Mouse (Mus musculus): ENCODE measurements around the gene Tns4.
A peak's percentile ranks its signal among the peaks of the same experiment; 100 is the strongest.

Gene Tns4

DNA sequence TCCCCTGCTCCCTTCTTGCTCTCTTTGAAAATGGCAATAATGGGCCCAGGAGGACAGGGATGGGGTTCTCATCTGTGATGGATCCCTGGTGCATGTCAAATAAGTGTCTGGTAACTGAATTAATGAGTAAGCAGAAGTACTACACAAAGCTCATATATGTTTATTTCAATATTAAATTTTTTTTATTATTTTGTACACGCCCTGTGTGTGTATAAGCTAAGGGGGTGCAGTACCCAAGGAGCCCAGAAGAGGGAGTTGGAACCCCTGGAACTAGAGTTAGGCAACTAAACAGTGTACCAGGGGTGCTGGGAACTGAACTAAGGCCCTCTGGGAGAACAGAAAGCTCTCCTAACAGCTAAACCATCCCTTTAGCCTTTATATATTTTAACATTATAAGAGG lies 29.3 kb upstream of the Tns4 start:
- no peak for DNase-seq (ENCODE audit: low read depth, low spot score)

DNA sequence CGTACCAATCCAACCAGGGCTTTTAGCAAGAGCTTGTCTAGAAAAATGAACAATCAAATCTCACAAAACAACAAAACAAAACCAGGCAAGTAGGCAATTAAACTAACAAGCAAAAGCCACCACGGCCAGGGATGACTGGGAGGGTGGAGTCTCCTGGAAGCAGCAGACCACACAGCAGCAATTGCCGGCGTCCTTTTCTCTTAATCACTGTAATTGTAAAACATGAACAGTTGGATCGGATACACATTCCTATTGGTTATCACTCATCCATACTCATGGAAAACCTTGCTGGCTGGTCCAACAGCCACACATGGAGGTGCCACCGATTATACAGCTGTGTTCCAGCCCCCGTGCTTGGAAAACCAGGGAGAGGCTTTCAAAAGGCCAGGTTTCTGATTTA lies 28.8 kb upstream of the Tns4 start:
- no peak for DNase-seq (ENCODE audit: low read depth, low spot score)

DNA sequence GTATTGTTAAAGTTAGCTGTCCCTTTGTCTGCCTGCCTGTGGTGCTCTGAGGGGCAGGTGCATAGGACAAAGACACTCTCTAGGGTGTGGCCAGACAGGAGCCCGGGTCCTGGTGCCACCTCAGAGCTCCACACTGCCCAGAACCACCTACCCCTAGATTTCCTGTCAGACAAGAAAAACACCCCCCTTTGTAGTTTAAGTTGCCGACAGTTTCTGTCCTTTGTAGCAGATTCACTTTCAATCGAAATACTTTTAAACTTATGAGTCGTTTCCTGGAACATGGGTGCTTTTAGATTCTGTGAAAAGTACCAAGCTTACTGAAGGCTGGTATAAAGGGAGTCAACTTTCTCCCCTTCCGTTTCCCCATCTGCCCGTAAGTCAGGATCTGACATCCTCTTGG lies 26.8 kb upstream of the Tns4 start:
- no peak for DNase-seq (ENCODE audit: low read depth, low spot score)

DNA sequence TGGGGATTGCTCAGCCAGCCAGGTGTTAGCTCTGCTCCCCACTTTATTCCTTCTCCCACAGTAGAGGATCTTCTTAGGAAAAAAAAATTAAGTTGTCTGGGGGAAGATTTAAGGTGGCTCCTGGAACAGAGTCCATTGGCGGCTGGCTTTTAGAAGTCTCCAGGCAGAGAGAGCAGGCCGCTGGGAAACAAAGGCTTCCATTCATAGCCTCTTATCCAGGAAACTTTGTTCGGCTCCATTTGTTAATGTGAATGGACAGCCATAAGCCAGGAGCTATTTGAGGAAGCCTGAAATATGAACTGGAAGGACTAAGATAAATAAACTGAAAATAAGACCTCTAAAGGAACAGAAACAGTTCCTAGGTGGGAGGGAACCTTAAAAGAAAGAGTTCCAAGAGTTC lies 24.0 kb upstream of the Tns4 start:
- no peak for DNase-seq (ENCODE audit: low read depth, low spot score)

DNA sequence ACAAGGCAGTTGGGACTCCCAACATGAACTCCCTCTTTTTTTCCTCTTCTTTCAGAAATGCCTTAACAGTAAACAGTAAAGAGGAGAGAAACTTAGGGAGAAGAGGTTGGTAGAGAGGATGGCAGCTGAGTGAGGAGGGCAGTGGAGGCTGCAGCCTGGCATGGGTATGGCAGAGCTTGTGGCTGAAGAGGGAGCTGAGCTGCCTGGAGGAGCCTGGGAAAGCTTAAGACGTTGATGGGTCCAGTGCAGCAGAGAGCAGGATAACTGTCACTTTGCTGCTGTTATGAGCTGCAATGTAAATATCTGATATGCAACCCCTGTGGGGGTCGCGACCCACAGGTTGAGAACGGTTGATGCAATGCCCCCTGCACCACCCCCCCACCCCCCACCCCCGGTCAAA lies 23.6 kb upstream of the Tns4 start:
- DNase-seq (ENCODE audit: low read depth, low spot score): no peak

DNA sequence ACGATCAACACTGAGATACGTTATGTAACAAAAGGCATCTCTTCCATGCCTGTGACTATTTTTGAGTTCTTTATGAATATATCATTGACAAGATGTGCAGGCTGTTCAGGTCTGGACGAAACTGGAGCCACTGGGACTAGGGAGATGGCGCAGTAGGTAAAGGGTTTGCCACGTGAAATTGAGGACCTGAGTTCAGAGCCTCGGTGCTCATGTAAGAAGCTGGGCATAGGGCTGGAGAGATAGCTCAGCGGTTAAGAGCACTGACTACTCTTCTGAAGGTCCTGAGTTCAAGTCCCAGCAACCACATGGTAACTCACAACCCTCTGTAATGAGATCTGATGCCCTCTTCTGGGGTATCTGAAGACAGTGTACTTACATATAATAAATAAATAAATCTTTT lies 22.5 kb upstream of the Tns4 start:
- DNase-seq (ENCODE audit: low read depth, low spot score): no peak

DNA sequence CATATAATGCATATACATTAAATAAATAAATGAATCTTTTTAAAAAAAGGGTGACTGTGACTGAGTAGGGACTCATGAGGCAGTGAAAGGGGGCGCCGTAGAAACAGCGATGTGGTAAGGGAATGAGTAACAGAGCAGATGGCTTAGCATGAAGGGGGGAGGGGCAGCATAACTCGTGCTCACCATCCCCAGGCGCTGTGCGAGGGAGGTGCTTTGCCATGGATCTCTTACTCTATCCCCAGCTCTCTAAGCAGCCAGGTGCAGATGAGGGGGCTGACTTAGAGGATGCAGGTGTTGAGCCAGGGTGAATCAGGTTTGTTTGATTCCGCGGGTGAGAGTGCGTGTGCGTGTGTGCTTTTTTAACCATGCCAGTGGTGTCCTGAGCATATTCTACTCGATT lies 22.0 kb upstream of the Tns4 start:
- DNase-seq (ENCODE audit: low read depth, low spot score): no peak

DNA sequence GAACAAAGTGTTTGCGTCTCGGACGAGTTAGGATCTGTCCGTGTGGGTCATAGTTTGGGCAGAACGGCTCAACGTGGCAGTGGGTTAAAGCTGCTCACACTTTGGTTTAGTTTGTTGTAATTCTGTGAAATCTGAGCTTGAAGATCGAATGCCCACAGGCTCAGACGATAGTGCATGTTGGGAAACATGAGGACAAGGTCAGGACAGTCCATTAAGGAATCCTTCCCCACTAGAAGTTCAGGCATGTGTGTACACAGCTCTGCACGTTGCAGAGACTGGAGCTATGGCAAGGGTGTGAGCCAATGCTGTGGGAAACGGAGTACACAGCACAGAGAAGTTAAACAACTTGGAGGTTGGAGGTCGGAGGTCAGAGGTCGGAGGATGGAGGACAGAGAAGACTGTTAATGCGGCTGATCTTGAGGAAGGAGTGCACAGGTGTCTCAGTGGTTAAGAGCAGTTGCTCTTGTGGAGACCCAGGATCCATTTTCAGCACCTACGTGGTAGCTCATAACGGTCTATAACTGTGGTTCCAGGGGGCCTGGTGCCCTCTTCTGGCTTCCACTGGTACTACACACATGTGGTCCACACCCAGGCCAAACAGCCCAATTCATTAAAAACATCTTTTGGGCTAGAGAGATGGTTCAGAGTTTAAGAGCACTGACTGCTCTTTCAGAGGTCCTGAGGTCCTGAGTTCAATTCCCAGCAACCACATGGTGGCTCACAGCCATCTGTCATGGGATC lies 21.4 kb upstream of the Tns4 start:
- DNase-seq (ENCODE audit: low read depth, low spot score): peak; percentile 65

DNA sequence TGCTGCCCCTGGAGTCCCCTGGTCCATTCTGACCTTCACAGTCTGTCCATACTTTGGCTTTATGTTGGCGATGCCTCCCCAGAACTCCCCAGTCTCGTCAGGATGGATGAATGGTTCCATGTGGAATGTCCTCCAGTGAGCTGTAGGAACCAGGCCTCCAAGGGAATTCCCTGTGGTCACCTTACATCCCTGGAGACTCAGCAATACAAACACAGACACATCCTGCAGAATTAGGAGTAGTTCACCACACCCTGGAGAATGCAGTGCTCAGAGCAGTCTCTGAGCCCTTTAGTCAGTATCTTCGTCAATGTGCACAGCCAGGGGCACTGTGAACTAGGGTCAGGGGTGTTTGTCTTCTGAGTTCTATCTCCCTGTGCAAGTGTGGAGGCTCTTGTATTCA lies 19.2 kb upstream of the Tns4 start:
- no peak for DNase-seq (ENCODE audit: low read depth, low spot score)

DNA sequence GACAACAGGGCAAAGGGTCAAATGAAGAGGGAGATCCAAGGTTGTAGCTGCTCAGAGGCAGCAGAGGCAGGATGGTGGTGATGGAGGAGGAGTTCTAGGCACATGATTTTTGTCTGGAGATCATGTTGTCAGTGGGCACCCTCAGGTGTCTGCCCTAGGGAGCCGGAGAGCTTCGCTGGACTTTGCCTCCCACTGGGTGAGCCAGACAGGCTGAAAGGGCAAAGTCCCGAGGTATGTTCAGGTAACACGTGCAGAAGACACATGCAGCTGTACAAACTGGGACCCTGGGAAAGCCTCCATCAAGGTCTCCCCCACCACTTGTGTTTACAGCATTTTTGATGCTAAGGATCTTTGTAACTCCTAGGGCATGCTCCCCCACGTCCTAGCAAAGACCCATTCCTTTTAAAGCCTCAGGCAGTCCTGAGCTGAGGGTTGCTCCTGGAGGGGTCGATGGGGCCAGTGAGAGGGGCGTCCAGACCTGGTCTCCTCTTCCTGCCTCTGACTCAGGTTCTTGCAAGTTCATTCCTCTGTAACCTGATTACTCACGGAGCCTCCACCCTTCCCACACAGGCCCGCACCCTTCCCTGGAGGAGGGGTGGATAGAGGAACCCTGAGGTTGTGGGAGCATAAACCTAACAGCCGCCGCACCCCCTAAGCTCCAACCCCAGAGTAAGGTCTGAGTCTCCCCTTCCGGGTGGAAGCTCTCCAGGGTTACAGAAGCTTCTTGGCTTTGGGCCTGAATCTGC lies 17.0 kb upstream of the Tns4 start:
- DNase-seq (ENCODE audit: low read depth, low spot score): no peak

DNA sequence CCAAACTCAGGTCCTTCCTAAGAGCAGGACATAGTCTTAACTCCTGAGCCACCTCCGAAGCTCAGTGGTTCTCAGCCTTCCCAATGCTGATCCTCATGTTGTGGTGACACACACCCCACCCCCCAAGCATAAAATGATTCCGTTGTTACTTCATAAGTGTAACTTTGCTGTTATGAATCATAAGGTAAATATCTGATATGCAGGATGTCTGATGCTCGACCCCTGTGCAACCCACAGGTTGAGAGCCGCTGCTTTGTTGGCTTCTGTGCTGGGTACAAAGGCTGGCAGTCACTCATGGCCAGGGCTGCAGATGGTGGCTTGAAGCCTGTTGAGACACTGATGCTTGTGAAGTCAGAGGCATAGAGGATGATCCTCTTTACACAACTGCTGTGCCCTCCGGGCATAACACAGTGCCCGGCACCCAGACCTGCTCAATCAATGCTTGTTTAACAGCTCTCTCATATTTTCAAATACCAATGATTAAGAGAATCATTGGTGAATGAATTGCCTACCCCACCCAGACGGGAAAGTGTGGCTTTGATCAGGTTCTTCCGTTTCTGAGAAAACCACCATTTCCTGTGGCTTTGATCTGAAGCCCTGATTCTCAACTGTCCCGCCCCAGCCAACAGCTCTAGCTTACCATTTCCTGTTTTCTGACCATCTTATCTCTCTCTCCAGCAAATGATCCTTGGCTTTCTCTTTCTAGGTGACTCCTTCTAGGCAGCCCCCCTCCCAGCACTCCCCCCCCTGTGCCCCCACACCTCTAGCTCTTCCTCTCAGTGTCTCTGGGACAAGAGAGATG lies 15.7 kb upstream of the Tns4 start:
- DNase-seq (ENCODE audit: low read depth, low spot score): no peak

DNA sequence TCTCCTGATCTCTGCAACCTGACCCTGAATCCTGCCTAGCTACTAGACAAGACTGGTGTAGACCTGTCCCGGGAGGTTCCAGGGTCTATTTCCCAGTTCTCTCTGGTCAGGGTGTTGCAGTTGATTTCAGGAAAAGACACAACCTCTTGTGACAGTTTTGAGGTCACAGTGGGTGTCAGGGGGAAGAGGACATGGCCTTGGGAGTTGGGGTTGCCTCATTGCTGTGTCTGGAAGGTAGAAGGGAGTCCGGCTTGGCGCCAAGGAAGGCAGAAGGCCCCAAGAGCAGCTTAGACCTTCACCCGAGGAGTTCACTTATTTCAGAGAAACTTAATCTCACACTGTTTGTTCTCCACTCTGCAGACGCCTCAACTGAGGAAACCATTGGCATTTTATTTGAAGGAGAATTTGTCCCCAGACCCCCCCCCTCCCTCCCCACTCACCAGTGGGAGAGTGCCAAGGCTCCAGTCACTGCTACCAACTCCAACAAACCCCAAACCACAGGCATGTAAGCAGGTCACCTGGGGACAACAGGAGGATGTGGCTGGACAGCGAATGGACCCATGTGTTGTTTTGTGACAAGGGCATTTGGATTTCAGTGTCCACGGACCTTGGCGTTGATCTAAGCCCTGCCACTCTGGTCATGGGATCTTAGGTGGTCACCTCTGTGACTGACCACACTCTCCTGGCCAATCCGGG lies 13.6 kb upstream of the Tns4 start:
- no peak for DNase-seq (ENCODE audit: low read depth, low spot score)

DNA sequence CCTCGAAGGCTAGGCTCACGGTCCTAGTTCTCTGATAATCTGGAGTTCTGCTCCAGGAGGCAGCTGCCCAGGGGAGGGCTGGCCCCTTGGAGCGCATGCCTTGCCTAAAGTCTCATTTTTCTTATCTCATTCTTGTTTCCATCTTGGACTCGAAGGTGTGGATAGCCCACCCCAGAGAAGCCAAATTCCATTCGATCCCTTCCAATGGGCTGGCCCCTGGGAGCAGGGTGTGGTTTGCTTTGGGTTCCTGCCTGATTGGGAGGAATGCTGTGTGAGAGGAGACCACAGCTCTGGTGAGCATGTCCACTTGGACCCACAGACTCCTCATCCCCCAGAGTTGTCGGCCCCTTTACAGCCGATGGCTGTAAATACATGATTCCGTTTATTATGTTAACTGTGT lies 12.6 kb upstream of the Tns4 start:
- DNase-seq (ENCODE audit: low read depth, low spot score): no peak

DNA sequence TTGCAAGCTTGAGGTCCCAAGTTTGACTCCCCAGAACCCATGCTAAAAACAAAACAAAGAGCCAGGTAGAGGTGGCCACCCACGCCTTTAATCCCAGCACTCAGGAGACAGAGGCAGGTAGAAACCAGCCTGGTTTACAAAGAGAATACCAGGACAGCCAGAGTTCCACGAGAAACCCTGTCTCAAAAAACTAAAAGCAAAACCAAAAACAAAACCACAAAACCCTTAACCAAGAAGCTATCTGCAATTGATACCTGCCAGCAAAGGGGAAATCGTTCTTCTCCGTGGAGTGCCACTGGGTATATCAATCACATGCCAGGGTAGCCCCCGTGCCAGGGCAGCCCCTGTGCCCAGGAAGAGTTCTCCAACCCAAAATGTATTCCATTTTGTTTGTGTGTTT lies 11.1 kb upstream of the Tns4 start:
- no peak for DNase-seq (ENCODE audit: low read depth, low spot score)

DNA sequence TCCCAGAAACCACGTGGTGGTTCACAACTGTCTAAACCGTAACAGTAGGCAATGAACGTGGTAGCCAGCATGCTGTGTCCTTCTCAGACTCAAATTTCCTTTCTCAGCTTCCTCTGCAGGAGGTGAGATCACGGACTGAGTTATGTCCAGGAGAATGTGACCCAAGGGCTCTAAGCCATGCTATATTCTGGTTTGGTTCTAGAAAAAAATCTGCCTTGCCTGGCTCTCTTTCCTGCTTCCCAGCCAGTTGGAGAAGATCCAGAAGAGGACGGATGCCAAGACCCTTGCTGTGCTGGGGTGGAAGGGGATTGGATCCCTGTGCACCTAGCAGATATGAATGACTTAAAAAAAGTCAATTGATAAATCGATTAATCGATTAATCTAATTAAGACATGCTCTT lies 10.4 kb upstream of the Tns4 start:
- DNase-seq (ENCODE audit: low read depth, low spot score): no peak

DNA sequence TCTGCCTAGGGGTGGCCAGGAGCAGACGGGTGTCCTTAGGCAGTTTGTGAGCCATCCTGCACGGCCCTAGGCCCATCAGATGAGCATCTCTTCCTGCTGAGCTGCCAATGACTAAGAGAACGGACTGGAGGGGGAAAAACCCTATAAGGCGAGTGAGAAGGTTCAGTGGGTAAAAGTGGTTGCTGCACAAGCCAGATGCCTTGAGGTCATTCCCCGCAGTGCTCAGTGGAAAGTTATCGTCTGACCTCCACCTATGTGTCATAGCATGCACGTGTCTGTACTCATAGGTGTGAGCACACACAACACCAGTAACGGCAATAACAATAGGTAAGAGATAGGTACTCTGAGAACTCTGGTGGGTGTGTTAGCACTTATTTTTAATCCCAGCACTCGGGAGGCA lies 9.8 kb upstream of the Tns4 start:
- no peak for DNase-seq (ENCODE audit: low read depth, low spot score)

DNA sequence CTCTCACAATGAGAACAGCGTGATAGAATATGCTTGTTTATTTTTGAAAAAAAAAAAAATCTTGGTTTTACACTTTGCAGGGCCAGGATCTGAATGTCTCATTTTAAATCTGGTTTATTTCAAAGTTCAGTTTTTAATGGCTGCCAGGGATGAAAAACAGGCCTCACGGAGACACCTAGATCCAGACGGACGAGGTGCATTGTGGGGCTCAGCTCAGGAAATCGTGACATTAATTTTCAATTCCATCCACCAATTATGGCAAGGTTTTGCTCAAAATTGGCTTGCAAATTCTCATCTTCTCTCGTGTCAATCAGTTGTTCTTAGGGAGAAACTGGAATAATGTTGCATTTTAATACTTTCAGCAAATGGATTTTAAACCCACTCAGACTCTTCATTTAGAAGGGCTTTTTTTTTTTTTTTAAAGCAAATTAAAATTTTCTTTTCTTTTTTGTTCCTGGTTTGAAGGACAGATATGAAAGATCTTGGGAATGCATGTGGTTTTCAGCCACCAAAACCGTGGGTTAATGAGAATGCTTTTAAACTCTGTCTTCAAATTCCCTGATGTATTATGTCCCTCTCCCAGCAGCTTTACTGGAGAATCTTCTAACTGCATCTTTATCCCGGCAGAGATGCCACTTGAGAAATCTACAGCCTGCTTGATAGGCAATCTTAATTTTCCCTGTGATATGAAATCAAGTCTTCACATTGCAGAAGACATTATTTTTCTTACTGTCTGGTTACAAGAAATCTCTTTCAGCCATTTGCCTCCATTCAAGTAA lies 8.1 kb upstream of the Tns4 start:
- DNase-seq (ENCODE audit: low read depth, low spot score): no peak

DNA sequence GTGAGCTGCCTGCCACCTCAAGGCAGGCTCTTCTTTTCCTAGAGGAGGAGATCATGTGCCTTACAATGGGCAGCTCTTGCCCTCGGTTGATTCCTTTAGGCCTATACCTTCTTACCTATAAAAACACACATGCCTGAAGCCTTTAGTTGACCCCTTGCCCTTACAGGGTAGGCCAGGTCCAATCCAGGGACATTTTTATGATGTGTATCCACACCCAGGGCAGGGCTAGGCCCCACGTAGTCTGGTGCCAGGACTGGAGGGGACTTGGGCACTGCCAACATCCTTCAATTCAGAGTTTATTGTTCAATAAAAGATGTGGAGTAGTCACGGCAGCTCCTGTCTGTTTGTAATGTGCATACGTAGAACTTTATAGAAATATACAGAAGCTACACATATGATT lies 7.3 kb upstream of the Tns4 start:
- no peak for DNase-seq (ENCODE audit: low read depth, low spot score)

DNA sequence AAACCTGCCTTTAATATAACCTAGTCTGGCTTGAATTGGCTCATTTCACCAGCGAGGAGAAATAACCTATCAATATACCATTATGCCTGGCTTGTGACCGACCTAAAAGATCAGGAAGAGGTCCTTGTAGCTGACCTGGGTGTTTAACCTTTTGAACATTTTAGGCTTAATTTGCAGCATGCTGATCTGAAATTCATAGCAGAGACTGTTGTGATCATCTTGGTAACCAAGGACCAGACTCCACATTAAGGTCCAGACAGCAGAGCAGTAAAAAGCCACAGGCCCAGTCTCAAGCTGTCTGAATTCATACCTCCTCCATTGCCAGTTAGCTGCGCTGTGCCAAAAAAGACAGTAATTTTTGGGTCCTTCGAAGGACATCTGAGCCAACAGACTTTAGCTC lies 6.7 kb upstream of the Tns4 start:
- DNase-seq (ENCODE audit: low read depth, low spot score): no peak

DNA sequence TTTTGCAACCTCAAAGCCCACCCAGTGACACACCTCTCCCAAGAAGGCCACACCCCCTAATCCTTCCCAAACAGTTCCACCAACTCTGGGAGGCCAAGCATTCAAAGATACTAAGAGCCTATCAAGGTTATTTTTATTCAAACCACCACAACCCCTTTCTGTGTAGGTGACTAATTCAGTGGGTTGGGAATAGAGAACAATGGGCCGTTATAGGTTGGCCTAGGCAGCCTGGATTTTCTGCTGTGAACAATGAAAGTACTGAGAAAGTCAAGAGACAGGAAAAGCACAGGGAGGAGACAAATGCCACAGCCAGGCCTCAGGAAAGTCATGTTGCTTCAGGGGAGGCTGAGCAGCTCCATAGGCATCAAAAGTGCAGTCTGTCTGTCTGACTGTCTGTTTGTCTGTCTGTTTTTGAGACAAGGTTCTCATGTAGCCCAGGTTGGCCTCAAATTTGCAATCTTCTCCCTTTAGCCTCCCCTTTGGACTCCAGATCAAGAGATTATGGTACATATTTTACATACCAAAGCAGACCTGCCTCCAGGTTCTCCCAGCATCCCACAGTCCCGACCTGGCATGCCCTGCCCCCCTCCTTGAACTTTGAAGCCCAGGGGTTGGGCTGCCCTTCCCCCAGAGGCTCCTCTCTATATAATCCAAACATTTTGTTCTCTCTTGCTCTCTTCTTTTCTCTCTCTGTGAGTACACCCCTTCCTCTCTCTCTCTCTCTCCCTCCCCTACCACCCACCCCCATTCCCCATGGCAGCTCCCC lies 6.0 kb upstream of the Tns4 start:
- DNase-seq (ENCODE audit: low read depth, low spot score): no peak

DNA sequence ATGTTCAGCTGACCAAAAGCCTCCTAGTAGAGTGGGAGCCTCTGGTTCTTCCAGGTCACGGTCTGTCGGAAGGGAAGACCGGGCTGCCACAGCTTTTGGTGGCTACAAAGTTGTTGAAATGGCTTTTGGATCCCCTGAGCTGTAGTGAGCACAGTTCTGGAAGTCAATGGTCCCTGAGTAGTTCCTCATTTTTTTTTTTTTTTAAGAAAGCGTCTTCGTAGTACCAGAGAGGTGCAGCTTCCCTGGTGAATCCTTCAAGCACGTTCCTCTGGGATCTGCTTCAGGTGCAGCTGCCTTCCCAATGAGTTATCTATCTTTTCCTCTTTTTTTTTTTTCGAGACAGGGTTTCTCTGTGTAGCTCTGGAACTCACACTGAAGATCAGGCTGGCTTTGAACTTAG lies 4.6 kb upstream of the Tns4 start:
- DNase-seq (ENCODE audit: low read depth, low spot score): no peak
